ENCODE assay signal across 21 mouse cellular contexts in the genomic region with DNA sequence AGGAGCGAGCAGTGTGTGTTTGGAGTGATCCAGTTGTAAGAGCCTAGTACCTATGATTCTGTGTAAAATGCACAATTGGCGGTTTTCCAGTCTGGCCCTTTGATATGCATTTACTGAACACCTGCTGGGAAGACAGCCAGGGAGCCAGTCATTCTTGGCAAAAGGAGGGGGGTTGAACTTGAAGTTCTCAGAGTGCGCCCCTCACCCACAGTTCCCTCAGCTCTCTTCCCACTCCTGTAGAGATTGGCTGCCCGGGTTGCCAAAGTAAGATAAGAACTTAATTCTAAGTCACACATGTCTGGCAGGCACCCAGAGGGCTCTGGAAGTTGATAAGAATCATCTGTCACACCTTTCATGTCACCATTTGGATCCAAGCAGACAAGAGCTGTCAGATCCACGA. TPM values are rescaled to one million over a fixed set of nuclear protein-coding genes. Genes with fewer than 3 reads are reported as not detected.
DNase-seq lines count a peak whose midpoint lies in the region; ATAC-seq and TF ChIP-seq lines count a peak whose summit lies in the region.
"Had no signal": no experiment of that assay in that cellular context is flagged by ENCODE, and none has a peak within 500 bp of the region (broad histone marks: within the 10 kb centered on the region; RNA-seq: fewer than 3 reads in every experiment).

No protein-coding gene starts in this region.

- peak overlapping the region; percentile 66; the same call in 1 of the 2 replicates for H3K27ac ChIP-seq in hindbrain, embryonic 13.5 days
- H3K27ac ChIP-seq in hindbrain, embryonic 10.5 days, result no peak overlapping the region
- no peak overlapping the region for H3K27ac ChIP-seq in lung, embryonic 16.5 days (ENCODE audit: low read length)
- H3K27ac ChIP-seq in forebrain, embryonic 14.5 days (ENCODE audit: low read depth, low read length), result peak overlapping the region; percentile 16; the same call in 1 of the 2 replicates
- H3K27ac ChIP-seq: intestine, embryonic 15.5 days; left cerebral cortex, adult 2 months; limb, embryonic 12.5 days had no signal

- no peak overlapping the region for H3K4me3 ChIP-seq in hindbrain, embryonic 13.5 days
- no peak overlapping the region for H3K4me3 ChIP-seq in hindbrain, embryonic 10.5 days
- H3K4me3 ChIP-seq in lung, embryonic 16.5 days (ENCODE audit: low read length), result no peak overlapping the region
- no peak overlapping the region for H3K4me3 ChIP-seq in lung, adult 2 months (replicated peaks; ENCODE audit: extremely low read depth, low read depth, low read length)
- H3K4me3 ChIP-seq in forebrain, embryonic 14.5 days (ENCODE audit: low read depth, low read length), result no peak overlapping the region
- H3K4me3 ChIP-seq: intestine, embryonic 15.5 days; left cerebral cortex, adult 2 months; limb, embryonic 12.5 days had no signal

- H3K9ac ChIP-seq in hindbrain, embryonic 13.5 days, result no peak overlapping the region
- no peak overlapping the region for H3K9ac ChIP-seq in lung, embryonic 16.5 days (ENCODE audit: low read length)
- H3K9ac ChIP-seq in forebrain, embryonic 14.5 days (ENCODE audit: low read length), result no peak overlapping the region
- H3K9ac ChIP-seq: intestine, embryonic 15.5 days; limb, embryonic 12.5 days had no signal

- no peaks in the 10 kb centered on the region for H3K9me3 ChIP-seq in hindbrain, embryonic 13.5 days
- H3K9me3 ChIP-seq in hindbrain, embryonic 10.5 days, result no peaks in the 10 kb centered on the region
- no peaks in the 10 kb centered on the region for H3K9me3 ChIP-seq in lung, embryonic 16.5 days (ENCODE audit: control insufficient read depth, low read length)
- no peaks in the 10 kb centered on the region for H3K9me3 ChIP-seq in forebrain, embryonic 14.5 days (replicated peaks; ENCODE audit: control insufficient read depth, low read length)
- H3K9me3 ChIP-seq: intestine, embryonic 15.5 days; limb, embryonic 12.5 days had no signal

- WGBS in hindbrain, embryonic 13.5 days, result 46% methylated on average over 5 of the region's 5 CpGs
- WGBS in hindbrain, embryonic 10.5 days, result 67% methylated on average over 5 of the region's 5 CpGs
- 30% methylated on average over 5 of the region's 5 CpGs for WGBS in lung, embryonic 16.5 days
- WGBS in lung, adult 2 months, result 37% methylated on average over 5 of the region's 5 CpGs
- WGBS in forebrain, embryonic 14.5 days, result 31% methylated on average over 5 of the region's 5 CpGs

- no peak for TF ChIP-seq POLR2A in lung, adult 2 months (IDR thresholded peaks at IDR 0.05; ENCODE audit: borderline replicate concordance, extremely low read depth, low read depth, low read length)

- H3K4me2 ChIP-seq in hindbrain, embryonic 13.5 days, result no peak overlapping the region
- no peak overlapping the region for H3K4me2 ChIP-seq in lung, embryonic 16.5 days (ENCODE audit: low read depth, low read length)
- no peak overlapping the region for H3K4me2 ChIP-seq in forebrain, embryonic 14.5 days (ENCODE audit: low read length)
- H3K4me2 ChIP-seq: heart, embryonic 11.5 days; intestine, embryonic 15.5 days; limb, embryonic 12.5 days; midbrain, embryonic 11.5 days had no signal

- no peak for DNase-seq in hindbrain, embryonic 10.5 days (ENCODE audit: low spot score)
- DNase-seq in lung, adult 2 months, result no peak
- peak; percentile 20 for DNase-seq in R1 (ENCODE audit: low read depth, low spot score)
- peak; percentile 79 for DNase-seq in forebrain, embryonic 14.5 days (ENCODE audit: low spot score)
- no peak for DNase-seq in cerebellum, adult 8-10 months
- DNase-seq in right cerebral cortex, postnatal 25 days, result no peak
- DNase-seq: cerebellum, postnatal 14 days; gastrocnemius, postnatal 36 days; heart, postnatal 36 days; kidney, postnatal 10 days; lung, postnatal 4 days; thymus, postnatal 25 days had no signal

- 0 out of 2 replicates have a peak, but pooled peaks cover 2% of the 10 kb centered on the region for H3K27me3 ChIP-seq in hindbrain, embryonic 13.5 days
- peaks cover 6% of the 10 kb centered on the region for H3K27me3 ChIP-seq in hindbrain, embryonic 10.5 days (ENCODE audit: insufficient read depth, poor library complexity, severe bottlenecking)
- H3K27me3 ChIP-seq in lung, embryonic 16.5 days (ENCODE audit: control insufficient read depth, insufficient read depth, low read depth, low read length), result no peaks in the 10 kb centered on the region
- no peaks in the 10 kb centered on the region for H3K27me3 ChIP-seq in forebrain, embryonic 14.5 days (replicated peaks; ENCODE audit: control insufficient read depth, insufficient read depth, low read length)
- H3K27me3 ChIP-seq: intestine, embryonic 15.5 days had no signal

- TF ChIP-seq CTCF in lung, adult 2 months (IDR thresholded peaks at IDR 0.05; ENCODE audit: insufficient read depth, low read length), result no peak

- ATAC-seq in hindbrain, embryonic 13.5 days (ENCODE audit: low FRiP score), result no peak
- 0 out of 2 replicates have a peak, but pooled peaks have one; percentile 32 for ATAC-seq in lung, embryonic 16.5 days (ENCODE audit: low read depth)
- peak; percentile 42 for ATAC-seq in forebrain, embryonic 14.5 days
- ATAC-seq: intestine, embryonic 15.5 days; Patski had no signal

- H3K36me3 ChIP-seq in hindbrain, embryonic 13.5 days, result no peaks in the 10 kb centered on the region
- H3K36me3 ChIP-seq in hindbrain, embryonic 10.5 days, result no peaks in the 10 kb centered on the region
- H3K36me3 ChIP-seq in lung, embryonic 16.5 days (ENCODE audit: control insufficient read depth, insufficient read depth, low read length), result no peaks in the 10 kb centered on the region
- H3K36me3 ChIP-seq in forebrain, embryonic 14.5 days (ENCODE audit: control insufficient read depth, insufficient read depth, low read length), result no peaks in the 10 kb centered on the region
- H3K36me3 ChIP-seq: intestine, embryonic 15.5 days; limb, embryonic 12.5 days had no signal

- H3K4me1 ChIP-seq in hindbrain, embryonic 13.5 days (replicated peaks), result peaks cover 56% of the 10 kb centered on the region
- H3K4me1 ChIP-seq in hindbrain, embryonic 10.5 days (replicated peaks), result peaks cover 44% of the 10 kb centered on the region
- H3K4me1 ChIP-seq in lung, embryonic 16.5 days (replicated peaks; ENCODE audit: control insufficient read depth, insufficient read depth, low read length), result 0 out of 2 replicates have a peak, but pooled peaks cover 3% of the 10 kb centered on the region
- H3K4me1 ChIP-seq in lung, adult 2 months (ENCODE audit: control insufficient read depth, insufficient read depth, low read length), result no peaks in the 10 kb centered on the region
- H3K4me1 ChIP-seq in forebrain, embryonic 14.5 days (ENCODE audit: control insufficient read depth, insufficient read depth, low read length), result peaks cover 23% of the 10 kb centered on the region
- H3K4me1 ChIP-seq: intestine, embryonic 15.5 days; limb, embryonic 12.5 days had no signal

RNA-seq across cellular contexts. Expression of a gene that starts 18.0 kb away (rescaled TPM):
- polyA plus RNA-seq in hindbrain, embryonic 13.5 days (2015; fragmentation: Nextera tagmentation; extraction: Ambion mirVana), result 78.0 and 87.2 TPM in 2 replicates
- 3.7 and 15.2 TPM in 2 replicates for polyA plus RNA-seq in hindbrain, embryonic 10.5 days (2016; fragmentation: Nextera tagmentation; extraction: Ambion mirVana)
- 0.28 and 0.52 TPM in 2 replicates for polyA plus RNA-seq in lung, embryonic 16.5 days (2015; fragmentation: Nextera tagmentation; extraction: Ambion mirVana)
- 0.14 and 0.24 TPM in 2 replicates for polyA plus RNA-seq in lung, adult 2 months (2012; rRNA removed)
- polyA plus RNA-seq in forebrain, embryonic 14.5 days (2014; fragmentation: Nextera tagmentation; extraction: Ambion mirVana), result 74.0 and 95.1 TPM in 2 replicates
- polyA plus RNA-seq: C2C12; limb, embryonic 12.5 days; Patski had no signal

Comparison
In these comparisons a context has a peak if more than half of its experiments do, and no peak if none do; other contexts are left out.
1. H3K27ac ChIP-seq: peak in hindbrain, embryonic 13.5 days (single experiment) and forebrain, embryonic 14.5 days (single experiment); none in hindbrain, embryonic 10.5 days (single experiment) and lung, embryonic 16.5 days (single experiment).
2. DNase-seq: peak in R1 (single experiment) and forebrain, embryonic 14.5 days (single experiment); none in hindbrain, embryonic 10.5 days (single experiment), lung, adult 2 months (single experiment), cerebellum, adult 8-10 months (single experiment) and right cerebral cortex, postnatal 25 days (single experiment).